Mouse (Mus musculus): ENCODE data around the gene 1110008P14Rik. TPM values are rescaled to one million over a fixed set of nuclear protein-coding genes. Genes with fewer than 3 reads are reported as not detected.

1110008P14Rik gene
- polyA plus RNA-seq, 1 experiment from 2014 or later, result 96.8 TPM

- H3K9ac ChIP-seq (ENCODE audit: low read depth, low read length), result no peak overlapping the region
- H3K36me3 ChIP-seq (ENCODE audit: insufficient read depth, low read length), result no peaks in the 10 kb centered on the region
- H3K27ac ChIP-seq, result no peak overlapping the region
- no peak for TF ChIP-seq CTCF (IDR thresholded peaks at IDR 0.05; ENCODE audit: low read depth)
- H3K27me3 ChIP-seq (ENCODE audit: insufficient read depth, low read length), result no peaks in the 10 kb centered on the region
- no peak overlapping the region for H3K4me3 ChIP-seq (replicated peaks; ENCODE audit: low read depth, low read length)
- no peaks in the 10 kb centered on the region; the same call in 1 of the 2 replicates for H3K4me1 ChIP-seq (replicated peaks; ENCODE audit: insufficient read depth, low read length)
- 52% methylated on average over 8 of the region's 8 CpGs for WGBS
- H3K4me2 ChIP-seq (ENCODE audit: low read length), result no peak overlapping the region
- ATAC-seq (replicated peaks; ENCODE audit: low FRiP score, low read depth) (no peak), DNase-seq (ENCODE audit: low spot score) (no peak)
- no peaks in the 10 kb centered on the region for H3K9me3 ChIP-seq (replicated peaks; ENCODE audit: low read length)
These were observed 32.0 kb downstream of the 1110008P14Rik start for GRCm38 (mm10) chr2:32349625-32350255.

DNA sequence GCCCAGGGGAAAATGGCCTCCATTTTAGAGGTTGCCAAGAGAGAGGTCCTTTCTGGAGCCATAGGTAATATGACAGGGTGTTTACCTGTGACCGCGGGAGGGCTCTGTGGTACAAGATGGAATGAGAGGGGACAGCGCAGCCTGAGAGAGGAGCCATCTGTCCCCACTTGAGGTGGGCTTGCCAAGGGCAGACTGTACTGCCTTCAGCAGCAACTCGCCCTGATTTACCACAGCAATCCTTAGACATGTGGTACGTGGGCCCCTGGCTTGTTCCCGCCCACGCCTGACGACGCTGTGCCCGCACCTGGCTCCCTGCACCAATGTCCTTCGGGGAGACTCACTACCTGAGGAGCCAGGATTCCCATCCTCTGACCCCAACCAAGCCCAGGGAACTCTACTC, 33.4 kb downstream of the 1110008P14Rik start:
- Histone ChIP-seq H3K4me2 (ENCODE audit: low read length) (no peak overlapping the region), H3K27ac (no peak overlapping the region), H3K9ac (ENCODE audit: low read depth, low read length) (0 out of 2 replicates have a peak overlapping the region, but pooled peaks have one; percentile 13), H3K9me3 (replicated peaks; ENCODE audit: low read length) (no peaks in the 10 kb centered on the region), H3K27me3 (ENCODE audit: insufficient read depth, low read length) (no peaks in the 10 kb centered on the region), H3K4me3 (replicated peaks; ENCODE audit: low read depth, low read length) (no peak overlapping the region), H3K36me3 (ENCODE audit: insufficient read depth, low read length) (no peaks in the 10 kb centered on the region), H3K4me1 (replicated peaks; ENCODE audit: insufficient read depth, low read length) (no peaks in the 10 kb centered on the region; the same call in 1 of the 2 replicates)
- WGBS, result 76% methylated on average over 11 of the region's 11 CpGs
- no peak for TF ChIP-seq CTCF (IDR thresholded peaks at IDR 0.05; ENCODE audit: low read depth)
- ATAC-seq (replicated peaks; ENCODE audit: low FRiP score, low read depth), result no peak
- no peak for DNase-seq (ENCODE audit: low spot score)

DNA sequence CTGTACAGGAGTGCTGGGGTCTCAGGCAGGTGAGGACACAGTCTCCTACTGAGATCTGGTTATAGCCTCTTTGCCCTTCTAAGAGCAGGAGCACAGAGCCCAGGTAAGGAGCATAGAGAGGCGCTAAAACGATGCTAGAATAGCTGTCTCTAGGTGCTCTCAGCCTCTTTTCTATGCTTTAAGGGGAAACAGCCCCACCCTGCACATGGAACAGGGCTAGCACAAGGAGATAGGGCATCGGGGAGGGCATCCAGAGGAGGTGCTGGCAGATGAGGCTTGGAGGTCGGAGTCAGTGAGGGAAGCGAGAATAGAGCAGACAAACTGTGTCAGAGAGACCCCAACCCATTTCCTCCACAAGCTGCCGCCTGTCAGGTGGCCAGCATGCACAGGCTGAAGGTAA, 34.7 kb downstream of the 1110008P14Rik start:
- ATAC-seq (replicated peaks; ENCODE audit: low FRiP score, low read depth), result no peak
- Histone ChIP-seq H3K4me3 (replicated peaks; ENCODE audit: low read depth, low read length) (no peak overlapping the region), H3K9ac (ENCODE audit: low read depth, low read length) (no peak overlapping the region), H3K27me3 (ENCODE audit: insufficient read depth, low read length) (no peaks in the 10 kb centered on the region), H3K9me3 (replicated peaks; ENCODE audit: low read length) (no peaks in the 10 kb centered on the region), H3K4me2 (ENCODE audit: low read length) (no peak overlapping the region), H3K4me1 (replicated peaks; ENCODE audit: insufficient read depth, low read length) (no peaks in the 10 kb centered on the region; the same call in 1 of the 2 replicates), H3K36me3 (ENCODE audit: insufficient read depth, low read length) (no peaks in the 10 kb centered on the region), H3K27ac (no peak overlapping the region)
- no peak for TF ChIP-seq CTCF (IDR thresholded peaks at IDR 0.05; ENCODE audit: low read depth)
- WGBS, result 77% methylated on average over 6 of the region's 6 CpGs
- DNase-seq (ENCODE audit: low spot score), result no peak

- no peak overlapping the region for H3K27ac ChIP-seq
- no peak for ATAC-seq (replicated peaks; ENCODE audit: low FRiP score, low read depth)
- no peaks in the 10 kb centered on the region for H3K9me3 ChIP-seq (replicated peaks; ENCODE audit: low read length)
- 71% methylated on average over 14 of the region's 14 CpGs for WGBS
- no peak overlapping the region for H3K4me3 ChIP-seq (replicated peaks; ENCODE audit: low read depth, low read length)
- H3K27me3 ChIP-seq (ENCODE audit: insufficient read depth, low read length), result no peaks in the 10 kb centered on the region
- DNase-seq (ENCODE audit: low spot score), result no peak
- H3K4me2 ChIP-seq (ENCODE audit: low read length), result no peak overlapping the region
- no peak overlapping the region for H3K9ac ChIP-seq (ENCODE audit: low read depth, low read length)
- TF ChIP-seq CTCF (IDR thresholded peaks at IDR 0.05; ENCODE audit: low read depth), result no peak
- H3K4me1 ChIP-seq (replicated peaks; ENCODE audit: insufficient read depth, low read length), result no peaks in the 10 kb centered on the region
- H3K36me3 ChIP-seq (ENCODE audit: insufficient read depth, low read length), result no peaks in the 10 kb centered on the region
These were observed 37.0 kb downstream of the 1110008P14Rik start for GRCm38 (mm10) chr2:32344598-32345321.

GRCm38 (mm10) chr2:32344056-32344455, 37.7 kb downstream of the 1110008P14Rik start:
- WGBS, result 78% methylated on average over 10 of the region's 10 CpGs
- no peak for ATAC-seq (replicated peaks; ENCODE audit: low FRiP score, low read depth)

GRCm38 (mm10) chr2:32343351-32343671, 38.4 kb downstream of the 1110008P14Rik start:
- no peaks in the 10 kb centered on the region for H3K27me3 ChIP-seq (ENCODE audit: insufficient read depth, low read length)
- DNase-seq (ENCODE audit: low spot score) (no peak), ATAC-seq (replicated peaks; ENCODE audit: low FRiP score, low read depth) (no peak)
- H3K36me3 ChIP-seq (ENCODE audit: insufficient read depth, low read length), result no peaks in the 10 kb centered on the region
- H3K9ac ChIP-seq (ENCODE audit: low read depth, low read length), result no peak overlapping the region
- no peaks in the 10 kb centered on the region for H3K4me1 ChIP-seq (replicated peaks; ENCODE audit: insufficient read depth, low read length)
- H3K4me3 ChIP-seq (replicated peaks; ENCODE audit: low read depth, low read length), result no peak overlapping the region
- H3K27ac ChIP-seq, result no peak overlapping the region
- H3K9me3 ChIP-seq (replicated peaks; ENCODE audit: low read length), result no peaks in the 10 kb centered on the region
- no peak for TF ChIP-seq CTCF (IDR thresholded peaks at IDR 0.05; ENCODE audit: low read depth)
- WGBS, result 97% methylated on average over 2 of the region's 2 CpGs
- no peak overlapping the region for H3K4me2 ChIP-seq (ENCODE audit: low read length)

More at GRCm38 (mm10) chr2:32344056-32344455, 37.7 kb downstream of the 1110008P14Rik start:
- H3K27me3 ChIP-seq (ENCODE audit: insufficient read depth, low read length), result no peaks in the 10 kb centered on the region
- no peak overlapping the region for H3K9ac ChIP-seq (ENCODE audit: low read depth, low read length)
- no peak overlapping the region for H3K27ac ChIP-seq
- no peak overlapping the region for H3K4me2 ChIP-seq (ENCODE audit: low read length)
- TF ChIP-seq CTCF (IDR thresholded peaks at IDR 0.05; ENCODE audit: low read depth), result no peak
- DNase-seq (ENCODE audit: low spot score), result no peak
- no peaks in the 10 kb centered on the region for H3K9me3 ChIP-seq (replicated peaks; ENCODE audit: low read length)
- H3K36me3 ChIP-seq (ENCODE audit: insufficient read depth, low read length), result no peaks in the 10 kb centered on the region
- no peaks in the 10 kb centered on the region for H3K4me1 ChIP-seq (replicated peaks; ENCODE audit: insufficient read depth, low read length)
- no peak overlapping the region for H3K4me3 ChIP-seq (replicated peaks; ENCODE audit: low read depth, low read length)
